Mouse (Mus musculus) embryo, embryonic 11.5 days (tissue): ENCODE data around the gene D430041D05Rik.

Experiments used
- DNase-seq: peaks from one replicate; pipeline ENCODE4 v3.0.0-alpha.2; 2012; ENCODE audit warnings: low read depth, low spot score

D430041D05Rik gene

GRCm38 (mm10) chr2:104351415-104352203, 59.2 kb downstream of the D430041D05Rik start:
- no peak for DNase-seq

GRCm38 (mm10) chr2:104337619-104338018, 73.2 kb downstream of the D430041D05Rik start:
- no peak for DNase-seq

GRCm38 (mm10) chr2:104335824-104336223, 75.0 kb downstream of the D430041D05Rik start:
- no peak for DNase-seq

- DNase-seq: no peak
Observed at GRCm38 (mm10) chr2:104333952-104334351, 76.9 kb downstream of the D430041D05Rik start.

- DNase-seq: no peak
Observed at GRCm38 (mm10) chr2:104332707-104333106, 78.1 kb downstream of the D430041D05Rik start.

- DNase-seq: no peak
Observed at GRCm38 (mm10) chr2:104331261-104331660, 79.6 kb downstream of the D430041D05Rik start.

GRCm38 (mm10) chr2:104327116-104327794, 83.6 kb downstream of the D430041D05Rik start:
- DNase-seq: no peak

GRCm38 (mm10) chr2:104323773-104324172, 87.0 kb downstream of the D430041D05Rik start:
- DNase-seq: no peak

GRCm38 (mm10) chr2:104323351-104323750, 87.5 kb downstream of the D430041D05Rik start:
- no peak for DNase-seq

GRCm38 (mm10) chr2:104320061-104320624, 90.7 kb downstream of the D430041D05Rik start:
- DNase-seq: no peak

- DNase-seq: no peak
Observed at GRCm38 (mm10) chr2:104319443-104319842, 91.4 kb downstream of the D430041D05Rik start.

- DNase-seq: no peak
Observed at GRCm38 (mm10) chr2:104318881-104319280, 91.9 kb downstream of the D430041D05Rik start.

- no peak for DNase-seq
Observed at GRCm38 (mm10) chr2:104318259-104318658, 92.6 kb downstream of the D430041D05Rik start.

GRCm38 (mm10) chr2:104317631-104318030, 93.2 kb downstream of the D430041D05Rik start:
- no peak for DNase-seq

- no peak for DNase-seq
Observed at GRCm38 (mm10) chr2:104316483-104316882, 94.3 kb downstream of the D430041D05Rik start.

GRCm38 (mm10) chr2:104313246-104313645, 97.6 kb downstream of the D430041D05Rik start:
- no peak for DNase-seq

GRCm38 (mm10) chr2:104307102-104307501, 103.7 kb downstream of the D430041D05Rik start:
- no peak for DNase-seq

GRCm38 (mm10) chr2:104305722-104306121, 105.1 kb downstream of the D430041D05Rik start:
- no peak for DNase-seq

- DNase-seq: no peak
Observed at GRCm38 (mm10) chr2:104299912-104300311, 110.9 kb downstream of the D430041D05Rik start.

GRCm38 (mm10) chr2:104299160-104299559, 111.7 kb downstream of the D430041D05Rik start:
- DNase-seq: peak; percentile 84

GRCm38 (mm10) chr2:104286821-104287220, 124.0 kb downstream of the D430041D05Rik start:
- DNase-seq: no peak

GRCm38 (mm10) chr2:104283401-104283955, 127.3 kb downstream of the D430041D05Rik start:
- no peak for DNase-seq
